Mouse (Mus musculus): ENCODE results near the gene Kctd8.

The Kctd8 gene

GRCm38 (mm10) chr5:69207713-69208112 is 133.8 kb downstream of the Kctd8 start:
- peak; percentile 84 for ATAC-seq (ENCODE audit: insufficient number of reproducible peaks, low FRiP score, low TSS enrichment)

GRCm38 (mm10) chr5:69159897-69160509 is 181.5 kb downstream of the Kctd8 start:
- ATAC-seq (ENCODE audit: insufficient number of reproducible peaks, low FRiP score, low TSS enrichment), result no peak

GRCm38 (mm10) chr5:69156489-69156888 is 185.0 kb downstream of the Kctd8 start:
- ATAC-seq (ENCODE audit: insufficient number of reproducible peaks, low FRiP score, low TSS enrichment), result no peak

GRCm38 (mm10) chr5:69145827-69146226 is 195.7 kb downstream of the Kctd8 start:
- peak; percentile 72 for ATAC-seq (ENCODE audit: insufficient number of reproducible peaks, low FRiP score, low TSS enrichment)

GRCm38 (mm10) chr5:69141082-69141481 is 200.4 kb downstream of the Kctd8 start:
- no peak for ATAC-seq (ENCODE audit: insufficient number of reproducible peaks, low FRiP score, low TSS enrichment)

- ATAC-seq (ENCODE audit: insufficient number of reproducible peaks, low FRiP score, low TSS enrichment), result no peak
Observed at GRCm38 (mm10) chr5:69108718-69109117, 232.8 kb downstream of the Kctd8 start.

- ATAC-seq (ENCODE audit: insufficient number of reproducible peaks, low FRiP score, low TSS enrichment), result no peak
Observed at GRCm38 (mm10) chr5:69088912-69089311, 252.6 kb downstream of the Kctd8 start.

Measured in cerebellum, adult (tissue).